Mouse (Mus musculus): Measurements from ENCODE around the gene Rnf26.

The Rnf26 gene

GRCm38 (mm10) chr9:44073115-44073514, 40.2 kb downstream of the Rnf26 start:
- DNase-seq = no peak

DNA sequence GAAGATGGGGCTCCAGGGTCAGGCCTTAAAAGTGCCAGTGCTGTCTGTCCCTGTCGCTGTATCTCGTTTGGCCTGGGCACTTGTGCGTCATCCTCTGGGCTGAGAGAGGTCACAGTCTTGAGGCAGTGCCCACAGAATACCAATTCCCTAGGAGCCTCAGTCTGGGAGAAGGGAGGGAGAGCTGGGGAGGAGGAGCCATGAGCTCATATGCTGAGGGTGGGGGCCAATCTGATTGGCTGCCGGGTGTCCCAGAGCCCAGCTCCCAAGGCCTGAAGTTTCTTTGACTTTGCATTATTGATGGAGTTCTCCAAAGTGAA, 40.8 kb downstream of the Rnf26 start:
- DNase-seq = no peak

- DNase-seq = peak; percentile 36
These were observed 41.3 kb downstream of the Rnf26 start for GRCm38 (mm10) chr9:44071914-44072598.

- DNase-seq = no peak
These were observed 42.5 kb downstream of the Rnf26 start for GRCm38 (mm10) chr9:44070844-44071231.

- no peak for DNase-seq
These were observed 43.0 kb downstream of the Rnf26 start for GRCm38 (mm10) chr9:44070113-44070843.

DNA sequence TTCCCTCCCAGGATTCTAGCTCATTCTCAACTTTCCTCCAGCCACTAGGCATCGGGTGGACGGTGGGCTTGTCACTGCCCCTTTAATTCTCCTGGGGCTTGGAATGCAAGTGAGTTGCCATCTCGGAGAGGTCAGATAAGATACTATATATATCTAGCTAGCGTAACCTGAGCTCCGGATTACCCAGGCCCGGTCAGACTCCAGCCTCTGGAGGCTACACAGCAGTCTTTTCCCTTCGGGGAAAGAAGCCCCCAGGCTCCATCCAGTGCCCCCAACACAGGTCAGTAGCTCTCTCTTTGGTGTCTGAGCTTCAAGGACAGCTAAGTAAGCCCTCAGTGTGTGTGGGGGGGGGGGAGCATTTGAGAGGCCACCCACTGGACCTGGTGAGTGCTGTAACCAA, 44.1 kb downstream of the Rnf26 start:
- DNase-seq = no peak

DNA sequence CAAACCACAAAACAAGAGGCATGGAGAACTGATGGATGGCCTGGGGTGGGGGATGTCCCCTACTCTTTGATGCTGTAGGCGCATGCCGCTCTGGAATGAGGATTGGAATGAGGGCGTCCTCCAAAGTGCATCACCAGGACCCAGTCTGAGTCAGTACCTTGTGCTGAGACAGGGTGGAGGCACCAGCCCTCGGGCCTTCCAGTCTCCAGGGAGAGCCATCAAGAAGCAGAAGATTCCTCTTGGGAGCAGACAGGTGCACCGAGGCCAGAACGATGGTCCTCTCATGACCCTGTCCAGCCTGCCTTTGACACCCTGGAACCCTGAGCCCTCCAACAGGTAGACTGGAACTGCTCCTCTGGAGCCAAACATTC, 45.4 kb downstream of the Rnf26 start:
- DNase-seq = no peak

DNA sequence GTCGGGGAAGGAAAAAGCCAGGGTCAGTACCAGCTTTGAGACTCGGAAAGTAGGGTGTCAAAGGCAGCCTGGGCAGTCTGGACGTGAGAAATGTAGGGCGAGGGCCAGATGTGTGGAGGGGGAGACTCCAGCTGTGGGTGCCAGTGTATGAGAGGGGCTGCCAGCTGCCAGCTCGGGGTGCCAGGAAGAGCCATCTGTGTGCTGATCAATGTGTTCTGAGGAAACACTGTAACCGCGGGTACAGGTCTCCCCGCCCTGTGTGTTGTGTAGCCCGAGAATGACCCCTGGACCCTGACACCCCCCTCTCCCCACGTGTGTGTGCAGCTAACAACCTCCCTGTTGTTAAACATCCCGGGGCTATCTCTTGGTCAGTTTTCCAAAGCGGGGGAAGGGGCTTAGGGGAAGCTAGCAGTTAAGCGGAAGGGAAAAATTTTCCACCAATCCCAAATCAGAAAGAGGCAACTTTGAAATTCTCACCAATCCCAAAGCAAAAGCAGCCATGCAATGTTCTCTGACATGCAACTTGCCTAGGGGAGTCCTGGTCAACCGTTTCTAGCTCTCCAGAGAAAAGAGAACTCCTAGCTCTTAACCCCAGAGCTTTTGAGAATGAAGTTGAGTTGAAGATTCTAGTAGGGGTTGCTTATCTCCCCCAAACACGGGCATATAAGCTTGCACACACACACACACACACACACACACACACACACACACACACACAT, 45.9 kb downstream of the Rnf26 start:
- DNase-seq = no peak

GRCm38 (mm10) chr9:44066785-44067225, 46.5 kb downstream of the Rnf26 start, which contains the start of gene Usp2:
Usp2 (plus strand) TSS chr9:44067021.
- peak; percentile 100 for DNase-seq

- no peak for DNase-seq
These were observed 48.1 kb downstream of the Rnf26 start for GRCm38 (mm10) chr9:44065177-44065576.

- no peak for DNase-seq
These were observed 54.7 kb downstream of the Rnf26 start for GRCm38 (mm10) chr9:44058606-44059005.

- no peak for DNase-seq
These were observed 59.4 kb downstream of the Rnf26 start for GRCm38 (mm10) chr9:44053936-44054335.

- DNase-seq = no peak
These were observed 60.5 kb downstream of the Rnf26 start for GRCm38 (mm10) chr9:44052855-44053254.

GRCm38 (mm10) chr9:44049381-44050165, 63.7 kb downstream of the Rnf26 start:
- DNase-seq = no peak

- peak; percentile 55 for DNase-seq
These were observed 64.6 kb downstream of the Rnf26 start for GRCm38 (mm10) chr9:44048541-44049380.

DNA sequence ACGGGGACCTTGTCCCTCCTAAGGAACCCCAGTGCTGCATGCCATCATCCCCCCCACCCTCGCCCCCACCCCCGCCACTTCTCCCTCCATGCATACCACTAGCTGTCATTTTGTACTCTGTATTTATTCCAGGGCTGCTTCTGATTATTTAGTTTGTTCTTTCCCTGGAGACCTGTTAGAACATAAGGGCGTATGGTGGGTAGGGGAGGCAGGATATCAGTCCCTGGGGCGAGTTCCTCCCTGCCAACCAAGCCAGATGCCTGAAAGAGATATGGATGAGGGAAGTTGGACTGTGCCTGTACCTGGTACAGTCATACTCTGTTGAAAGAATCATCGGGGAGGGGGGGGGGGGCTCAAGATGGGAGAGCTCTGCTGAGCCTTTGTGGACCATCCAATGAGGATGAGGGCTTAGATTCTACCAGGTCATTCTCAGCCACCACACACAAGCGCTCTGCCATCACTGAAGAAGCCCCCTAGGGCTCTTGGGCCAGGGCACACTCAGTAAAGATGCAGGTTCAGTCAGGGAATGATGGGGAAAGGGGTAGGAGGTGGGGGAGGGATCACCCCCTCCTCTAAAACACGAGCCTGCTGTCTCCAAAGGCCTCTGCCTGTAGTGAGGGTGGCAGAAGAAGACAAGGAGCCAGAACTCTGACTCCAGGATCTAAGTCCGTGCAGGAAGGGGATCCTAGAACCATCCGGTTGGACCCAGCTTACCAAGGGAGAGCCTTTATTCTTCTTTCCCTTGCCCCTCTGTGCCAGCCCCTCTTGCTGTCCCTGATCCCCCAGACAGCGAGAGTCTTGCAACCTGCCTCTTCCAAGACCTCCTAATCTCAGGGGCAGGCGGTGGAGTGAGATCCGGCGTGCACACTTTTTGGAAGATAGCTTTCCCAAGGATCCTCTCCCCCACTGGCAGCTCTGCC, 65.5 kb downstream of the Rnf26 start:
- no peak for DNase-seq

GRCm38 (mm10) chr9:44047071-44047470, 66.2 kb downstream of the Rnf26 start:
- DNase-seq = no peak

- DNase-seq = no peak
These were observed 66.9 kb downstream of the Rnf26 start for GRCm38 (mm10) chr9:44046426-44046825.

DNA sequence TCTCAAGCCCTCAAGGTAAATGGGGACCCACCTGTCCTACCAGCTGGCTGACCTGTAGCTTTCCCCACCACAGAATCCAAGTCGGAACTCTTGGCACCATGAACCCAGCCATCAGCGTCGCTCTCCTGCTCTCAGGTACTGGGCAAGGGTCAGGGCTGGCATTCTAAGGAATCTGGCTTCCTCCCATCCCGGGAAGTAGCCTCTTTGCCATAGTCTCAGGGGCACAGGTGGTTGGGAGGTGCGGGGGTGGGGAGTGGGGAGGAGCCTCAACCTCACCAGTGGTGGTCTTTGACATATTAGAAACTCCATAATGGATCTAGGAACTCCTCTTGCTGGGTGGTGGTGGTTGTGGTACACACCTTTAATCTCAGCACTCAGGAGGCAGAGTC, 67.4 kb downstream of the Rnf26 start:
- no peak for DNase-seq
